26 mouse cellular contexts compared by ENCODE assay signal in genomic region chr10:128049741-128050140, GRCm38 (mm10). TPM values are rescaled to one million over a fixed set of nuclear protein-coding genes. Genes with fewer than 3 reads are reported as not detected.
A peak's percentile ranks its signal among the peaks of the same experiment; 100 is the strongest.
DNase-seq lines count a peak whose midpoint lies in the region; ATAC-seq and TF ChIP-seq lines count a peak whose summit lies in the region.
"Had no signal": no experiment of that assay in that cellular context is flagged by ENCODE, and none has a peak within 500 bp of the region (broad histone marks: within the 10 kb centered on the region; RNA-seq: fewer than 3 reads in every experiment).

No protein-coding gene starts in this region.

- intact Hi-C loops in heart, adult 2 months (cut with DNase I) = no loop called here

- H3K4me2 ChIP-seq in hindbrain, embryonic 16.5 days (ENCODE audit: low read length) = no peak overlapping the region
- no peak overlapping the region for H3K4me2 ChIP-seq in hindbrain, embryonic 13.5 days
- H3K4me2 ChIP-seq in kidney, postnatal 0 days (ENCODE audit: low read length) = no peak overlapping the region
- no peak overlapping the region for H3K4me2 ChIP-seq in CH12.LX (ENCODE audit: insufficient read depth, low read depth, poor library complexity, severe bottlenecking)
- H3K4me2 ChIP-seq: embryonic facial prominence, embryonic 15.5 days; forebrain, embryonic 12.5 days; heart, embryonic 15.5 days; limb, embryonic 13.5 days; stomach, embryonic 15.5 days had no signal

- in situ Hi-C loops in CH12.LX (cut with MboI; ENCODE audit: low pct_ligation_motif_present, low pct_unique_long_range_greater_than_20kb, low sequenced_read_pairs) = no loop called here

- H3K9me3 ChIP-seq in hindbrain, embryonic 16.5 days (ENCODE audit: control insufficient read depth, low read length) = no peaks in the 10 kb centered on the region
- H3K9me3 ChIP-seq in hindbrain, embryonic 13.5 days = no peaks in the 10 kb centered on the region
- H3K9me3 ChIP-seq in kidney, postnatal 0 days (replicated peaks; ENCODE audit: low read length) = no peaks in the 10 kb centered on the region
- H3K9me3 ChIP-seq in CH12.LX (replicated peaks; ENCODE audit: low read length) = no peaks in the 10 kb centered on the region
- H3K9me3 ChIP-seq: embryonic facial prominence, embryonic 10.5 days; embryonic facial prominence, embryonic 15.5 days; forebrain, embryonic 12.5 days; G1E; heart, embryonic 15.5 days; limb, embryonic 13.5 days; stomach, embryonic 15.5 days had no signal

- no peak overlapping the region for H3K27ac ChIP-seq in hindbrain, embryonic 16.5 days (ENCODE audit: low read depth, low read length)
- no peak overlapping the region for H3K27ac ChIP-seq in hindbrain, embryonic 13.5 days
- no peak overlapping the region for H3K27ac ChIP-seq in kidney, postnatal 0 days
- no peak overlapping the region; the same call in 1 of the 2 replicates for H3K27ac ChIP-seq in CH12.LX (ENCODE audit: insufficient read depth, low read depth)
- H3K27ac ChIP-seq in heart, adult 2 months = no peak overlapping the region
- H3K27ac ChIP-seq: embryonic facial prominence, embryonic 10.5 days; embryonic facial prominence, embryonic 15.5 days; forebrain, embryonic 12.5 days; heart, embryonic 15.5 days; limb, embryonic 13.5 days; stomach, embryonic 15.5 days had no signal

- TF ChIP-seq POLR2A in CH12.LX (IDR thresholded peaks at IDR 0.05; ENCODE audit: low read depth, low read length) = peak; percentile 41
- no peak for TF ChIP-seq POLR2A in heart, adult 2 months (IDR thresholded peaks at IDR 0.05; ENCODE audit: insufficient read depth, low read depth, low read length)

- no peaks in the 10 kb centered on the region for H3K27me3 ChIP-seq in hindbrain, embryonic 16.5 days (replicated peaks; ENCODE audit: control insufficient read depth, insufficient read depth, low read length)
- H3K27me3 ChIP-seq in hindbrain, embryonic 13.5 days = no peaks in the 10 kb centered on the region
- no peaks in the 10 kb centered on the region for H3K27me3 ChIP-seq in kidney, postnatal 0 days (ENCODE audit: insufficient read depth, low read length)
- no peaks in the 10 kb centered on the region for H3K27me3 ChIP-seq in CH12.LX (replicated peaks)
- H3K27me3 ChIP-seq in heart, adult 2 months (ENCODE audit: control insufficient read depth, insufficient read depth, low read length) = no peaks in the 10 kb centered on the region
- H3K27me3 ChIP-seq: embryonic facial prominence, embryonic 15.5 days; forebrain, embryonic 12.5 days; heart, embryonic 15.5 days; limb, embryonic 13.5 days; Patski; stomach, embryonic 15.5 days had no signal

- TF ChIP-seq EP300 in CH12.LX (IDR thresholded peaks at IDR 0.05; ENCODE audit: low read length) = no peak
- TF ChIP-seq EP300 in heart, adult 2 months (IDR thresholded peaks at IDR 0.05; ENCODE audit: insufficient read depth, low read depth, low read length) = no peak

- dilution Hi-C loops in CH12.LX (cut with MboI; ENCODE audit: extremely low pct_ligation_motif_present, extremely low pct_unique_long_range_greater_than_20kb, low sequenced_read_pairs) = no loop called here

- H3K4me1 ChIP-seq in hindbrain, embryonic 16.5 days (ENCODE audit: control insufficient read depth, insufficient read depth, low read depth, low read length) = no peaks in the 10 kb centered on the region
- H3K4me1 ChIP-seq in hindbrain, embryonic 13.5 days (replicated peaks) = peaks cover 5% of the 10 kb centered on the region
- no peaks in the 10 kb centered on the region for H3K4me1 ChIP-seq in kidney, postnatal 0 days (replicated peaks; ENCODE audit: insufficient read depth, low read length)
- H3K4me1 ChIP-seq in CH12.LX (ENCODE audit: control insufficient read depth in 1 of 2, insufficient read depth in 2 of 2) = peaks cover 0 to 3% of the 10 kb centered on the region in 2 experiments; a peak in 2 of 4 replicates
- H3K4me1 ChIP-seq in heart, adult 2 months (ENCODE audit: control insufficient read depth, insufficient read depth, low read length) = peaks cover 2% of the 10 kb centered on the region
- H3K4me1 ChIP-seq: forebrain, embryonic 12.5 days had no signal

- TF ChIP-seq RAD21 in CH12.LX (IDR thresholded peaks at IDR 0.05; ENCODE audit: low read depth, low read length) = no peak

- peaks cover 18% of the 10 kb centered on the region for H3K79me2 ChIP-seq in CH12.LX (replicated peaks; ENCODE audit: control insufficient read depth, extremely low read depth, insufficient read depth, poor library complexity, severe bottlenecking)
- no peaks in the 10 kb centered on the region for H3K79me2 ChIP-seq in heart, adult 2 months (replicated peaks; ENCODE audit: control insufficient read depth, insufficient read depth, low read length)

- H3K4me3 ChIP-seq in hindbrain, embryonic 16.5 days (ENCODE audit: low read length) = no peak overlapping the region
- no peak overlapping the region for H3K4me3 ChIP-seq in hindbrain, embryonic 13.5 days
- H3K4me3 ChIP-seq in kidney, postnatal 0 days (replicated peaks; ENCODE audit: low read depth, low read length) = no peak overlapping the region
- no peak overlapping the region for H3K4me3 ChIP-seq in CH12.LX (replicated peaks in 1 of 3; ENCODE audit: low read depth in 2 of 3, low read length in 2 of 3, poor library complexity in 1 of 3)
- H3K4me3 ChIP-seq in heart, adult 2 months = no peak overlapping the region
- H3K4me3 ChIP-seq: embryonic facial prominence, embryonic 10.5 days; embryonic facial prominence, embryonic 15.5 days; forebrain, embryonic 12.5 days; heart, embryonic 15.5 days; limb, embryonic 13.5 days; stomach, embryonic 15.5 days had no signal

- no peak overlapping the region for H3K9ac ChIP-seq in hindbrain, embryonic 16.5 days (ENCODE audit: low read depth, low read length)
- H3K9ac ChIP-seq in hindbrain, embryonic 13.5 days = no peak overlapping the region
- H3K9ac ChIP-seq in kidney, postnatal 0 days (ENCODE audit: low read depth, low read length) = no peak overlapping the region
- no peak overlapping the region for H3K9ac ChIP-seq in CH12.LX (ENCODE audit: insufficient read depth, low read depth)
- no peak overlapping the region for H3K9ac ChIP-seq in heart, adult 2 months (ENCODE audit: low read depth, low read length)
- H3K9ac ChIP-seq: embryonic facial prominence, embryonic 15.5 days; forebrain, embryonic 12.5 days; forebrain, postnatal 0 days; heart, embryonic 15.5 days; limb, embryonic 13.5 days; stomach, embryonic 15.5 days had no signal

- ATAC-seq in hindbrain, embryonic 16.5 days = 0 out of 2 replicates have a peak, but pooled peaks have one; percentile 24
- no peak for ATAC-seq in hindbrain, embryonic 13.5 days (ENCODE audit: low FRiP score)
- 0 out of 2 replicates have a peak, but pooled peaks have one; percentile 49 for ATAC-seq in kidney, postnatal 0 days (replicated peaks; ENCODE audit: low FRiP score, low read depth)
- peak; percentile 35; the same call in 1 of the 2 replicates for ATAC-seq in monocyte, adult 5-6 weeks (replicated peaks; ENCODE audit: insufficient number of reproducible peaks, low FRiP score, low TSS enrichment, poor library complexity, severe bottlenecking)
- ATAC-seq: forebrain, postnatal 0 days; Patski had no signal

- 94% methylated on average over 2 of the region's 2 CpGs for WGBS in hindbrain, embryonic 16.5 days
- 94% methylated on average over 2 of the region's 2 CpGs for WGBS in hindbrain, embryonic 13.5 days
- 99% methylated on average over 2 of the region's 2 CpGs for WGBS in kidney, postnatal 0 days
- 97% methylated on average over 2 of the region's 2 CpGs for WGBS in heart, adult 2 months

- H3K36me3 ChIP-seq in hindbrain, embryonic 16.5 days (ENCODE audit: control insufficient read depth, insufficient read depth, low read length) = peaks cover 45% of the 10 kb centered on the region
- H3K36me3 ChIP-seq in hindbrain, embryonic 13.5 days = peaks cover 65% of the 10 kb centered on the region
- peaks cover 33% of the 10 kb centered on the region for H3K36me3 ChIP-seq in kidney, postnatal 0 days (ENCODE audit: insufficient read depth, low read length)
- peaks cover 44 to 63% of the 10 kb centered on the region in 2 experiments for H3K36me3 ChIP-seq in CH12.LX (replicated peaks in 1 of 2; ENCODE audit: control insufficient read depth in 1 of 2, insufficient read depth in 1 of 2, low read length in 1 of 2)
- H3K36me3 ChIP-seq in heart, adult 2 months (ENCODE audit: control insufficient read depth, insufficient read depth, low read length) = peaks cover 17% of the 10 kb centered on the region

- no peak for TF ChIP-seq CTCF in kidney, postnatal 0 days (IDR thresholded peaks at IDR 0.05; ENCODE audit: low read depth)
- no peak for TF ChIP-seq CTCF in CH12.LX (conservative IDR thresholded peaks at IDR 0.05 in 1 of 2, IDR thresholded peaks at IDR 0.05 in 1 of 2; ENCODE audit: low read depth in 2 of 2, low read length in 2 of 2)
- no peak for TF ChIP-seq CTCF in heart, adult 2 months (IDR thresholded peaks at IDR 0.05)

- no peak for DNase-seq in kidney, postnatal 0 days (ENCODE audit: low spot score)
- no peak for DNase-seq in kidney, postnatal 10 days
- DNase-seq in CH12.LX (ENCODE audit: extremely low read depth) = no peak
- no peak for DNase-seq in urinary bladder, postnatal 36 days (ENCODE audit: low spot score in 2 of 2)
- no peak for DNase-seq in heart, adult 2 months
- DNase-seq: adrenal gland, postnatal 10 days; cerebellum, adult 8-10 months; cerebellum, postnatal 25 days; forebrain, postnatal 0 days; kidney, adult 2 months; kidney, postnatal 4 days; lung, postnatal 36 days; midbrain, embryonic 14.5 days; right cerebral cortex, postnatal 25 days; thymus, postnatal 14 days had no signal

RNA-seq across cellular contexts. Expression of gene Ptges3, which starts 9.0 kb away (rescaled TPM):
- polyA plus RNA-seq in hindbrain, embryonic 16.5 days (2015; fragmentation: Nextera tagmentation; extraction: Ambion mirVana) = 359 and 361 TPM in 2 replicates
- polyA plus RNA-seq in hindbrain, embryonic 13.5 days (2015; fragmentation: Nextera tagmentation; extraction: Ambion mirVana) = 440 and 454 TPM in 2 replicates
- polyA plus RNA-seq in kidney, postnatal 0 days (2015; fragmentation: Nextera tagmentation; extraction: Ambion mirVana) = 467 and 468 TPM in 2 replicates
- 124 and 176 TPM in 2 replicates for total RNA-seq in CH12.LX (2012; rRNA removed)
- 196 and 210 TPM in 2 replicates for total RNA-seq in CH12.LX (2014; rRNA removed)
- polyA plus RNA-seq in CH12.LX (2012; ENCODE audit: insufficient read length, low read depth) = 247 and 274 TPM in 2 replicates
- 122 to 160 TPM (median 144 TPM) in 3 replicates for total RNA-seq in monocyte, adult 5-6 weeks (2017)
- 10 to 100 TPM; 96.0 to 97.3 TPM for total RNA-seq in heart, adult 2 months (2021)
- polyA plus RNA-seq in heart, adult 2 months (2012; rRNA removed) = 16.3 and 19.2 TPM in 2 replicates

RNA-seq across cellular contexts. Expression of gene Naca, which starts 14.4 kb away (rescaled TPM):
- 426 and 444 TPM in 2 replicates for polyA plus RNA-seq in hindbrain, embryonic 16.5 days (2015; fragmentation: Nextera tagmentation; extraction: Ambion mirVana)
- polyA plus RNA-seq in hindbrain, embryonic 13.5 days (2015; fragmentation: Nextera tagmentation; extraction: Ambion mirVana) = 609 and 615 TPM in 2 replicates
- 769 and 820 TPM in 2 replicates for polyA plus RNA-seq in kidney, postnatal 0 days (2015; fragmentation: Nextera tagmentation; extraction: Ambion mirVana)
- 1,257 and 1,396 TPM in 2 replicates for total RNA-seq in CH12.LX (2012; rRNA removed)
- 1,670 and 1,798 TPM in 2 replicates for total RNA-seq in CH12.LX (2014; rRNA removed)
- 1,330 and 1,397 TPM in 2 replicates for polyA plus RNA-seq in CH12.LX (2012; ENCODE audit: insufficient read length, low read depth)
- 950 to 1,122 TPM (median 1,063 TPM) in 3 replicates for total RNA-seq in monocyte, adult 5-6 weeks (2017)
- total RNA-seq in heart, adult 2 months (2021) = 100 to 1,000 TPM; 436 to 544 TPM
- 204 and 212 TPM in 2 replicates for polyA plus RNA-seq in heart, adult 2 months (2012; rRNA removed)

RNA-seq across cellular contexts. Expression of gene Atp5b, which starts 33.3 kb away (rescaled TPM):
- 2,423 and 2,704 TPM in 2 replicates for polyA plus RNA-seq in hindbrain, embryonic 16.5 days (2015; fragmentation: Nextera tagmentation; extraction: Ambion mirVana)
- polyA plus RNA-seq in hindbrain, embryonic 13.5 days (2015; fragmentation: Nextera tagmentation; extraction: Ambion mirVana) = 2,105 and 2,130 TPM in 2 replicates
- 3,631 and 3,848 TPM in 2 replicates for polyA plus RNA-seq in kidney, postnatal 0 days (2015; fragmentation: Nextera tagmentation; extraction: Ambion mirVana)
- total RNA-seq in CH12.LX (2012; rRNA removed) (1,695 and 1,781 TPM in 2 replicates), CH12.LX (2014; rRNA removed) (1,737 and 1,775 TPM in 2 replicates)
- 1,504 and 1,607 TPM in 2 replicates for polyA plus RNA-seq in CH12.LX (2012; ENCODE audit: insufficient read length, low read depth)
- total RNA-seq in monocyte, adult 5-6 weeks (2017) = 601 to 762 TPM (median 711 TPM) in 3 replicates
- total RNA-seq in heart, adult 2 months (2021) = 1,000 to 10,000 TPM; 7,689 to 9,158 TPM
- polyA plus RNA-seq in heart, adult 2 months (2012; rRNA removed) = 8,017 and 9,446 TPM in 2 replicates

RNA-seq across cellular contexts. Expression of gene Prim1, which starts 34.8 kb away (rescaled TPM):
- 37.2 and 40.2 TPM in 2 replicates for polyA plus RNA-seq in hindbrain, embryonic 16.5 days (2015; fragmentation: Nextera tagmentation; extraction: Ambion mirVana)
- polyA plus RNA-seq in hindbrain, embryonic 13.5 days (2015; fragmentation: Nextera tagmentation; extraction: Ambion mirVana) = 33.9 and 39.4 TPM in 2 replicates
- polyA plus RNA-seq in kidney, postnatal 0 days (2015; fragmentation: Nextera tagmentation; extraction: Ambion mirVana) = 43.9 and 53.2 TPM in 2 replicates
- total RNA-seq in CH12.LX (2012; rRNA removed) (69.5 and 79.6 TPM in 2 replicates), CH12.LX (2014; rRNA removed) (151 and 171 TPM in 2 replicates)
- 101 and 102 TPM in 2 replicates for polyA plus RNA-seq in CH12.LX (2012; ENCODE audit: insufficient read length, low read depth)
- 8.2 to 17.1 TPM (median 11.8 TPM) in 3 replicates for total RNA-seq in monocyte, adult 5-6 weeks (2017)
- 1 to 10 TPM; 1.7 TPM for total RNA-seq in heart, adult 2 months (2021)
- 1.2 and 2.0 TPM in 2 replicates for polyA plus RNA-seq in heart, adult 2 months (2012; rRNA removed)

RNA-seq across cellular contexts. Expression of gene Baz2a, which starts 41.6 kb away (rescaled TPM):
- 6.9 and 7.3 TPM in 2 replicates for polyA plus RNA-seq in hindbrain, embryonic 16.5 days (2015; fragmentation: Nextera tagmentation; extraction: Ambion mirVana)
- polyA plus RNA-seq in hindbrain, embryonic 13.5 days (2015; fragmentation: Nextera tagmentation; extraction: Ambion mirVana) = 12.6 and 13.4 TPM in 2 replicates
- 9.8 and 11.3 TPM in 2 replicates for polyA plus RNA-seq in kidney, postnatal 0 days (2015; fragmentation: Nextera tagmentation; extraction: Ambion mirVana)
- total RNA-seq in CH12.LX (2012; rRNA removed) (11.8 and 12.8 TPM in 2 replicates), CH12.LX (2014; rRNA removed) (4.5 and 5.4 TPM in 2 replicates)
- polyA plus RNA-seq in CH12.LX (2012; ENCODE audit: insufficient read length, low read depth) = 29.5 and 34.0 TPM in 2 replicates
- 36.8 to 80.0 TPM (median 45.1 TPM) in 3 replicates for total RNA-seq in monocyte, adult 5-6 weeks (2017)
- total RNA-seq in heart, adult 2 months (2021) = 10 to 100 TPM; 18.4 to 22.4 TPM
- polyA plus RNA-seq in heart, adult 2 months (2012; rRNA removed) = 15.5 and 23.7 TPM in 2 replicates

Comparison
In these comparisons a context has a peak if more than half of its experiments do, and no peak if none do; other contexts are left out.
1. RNA of gene Ptges3, which starts 9.0 kb away (polyA plus RNA-seq): 467 to 468 TPM in kidney, postnatal 0 days, 440 to 454 TPM in hindbrain, embryonic 13.5 days, 359 to 361 TPM in hindbrain, embryonic 16.5 days and 247 to 274 TPM in CH12.LX; 16.3 to 19.2 TPM in heart, adult 2 months; every median in the first group is over 10 times any median in the second.